Mouse (Mus musculus) spleen, adult 12 weeks (tissue): ENCODE measurements around the gene Adam15.

Source experiments
- DNase-seq: peaks from one replicate; pipeline ENCODE4 v3.0.0; 2022; ENCODE audit warnings: low spot score

Adam15 gene

GRCm38 (mm10) chr3:89296761-89297396 lies 52.9 kb downstream of the Adam15 start:
- DNase-seq = no peak

- no peak for DNase-seq
Observed at GRCm38 (mm10) chr3:89295685-89296230, 54.0 kb downstream of the Adam15 start.

- no peak for DNase-seq
Observed at GRCm38 (mm10) chr3:89294195-89294594, 55.6 kb downstream of the Adam15 start.

GRCm38 (mm10) chr3:89293247-89293918 lies 56.4 kb downstream of the Adam15 start:
- DNase-seq = no peak

GRCm38 (mm10) chr3:89292303-89292702 lies 57.5 kb downstream of the Adam15 start:
- DNase-seq = no peak

GRCm38 (mm10) chr3:89291874-89292273 lies 57.9 kb downstream of the Adam15 start:
- DNase-seq = no peak
